Mouse (Mus musculus) small intestine, adult 2 months (tissue): ENCODE data around the gene Rims3. TPM values are rescaled to one million over a fixed set of nuclear protein-coding genes. Genes with fewer than 3 reads are reported as not detected.

Source experiments
- H3K27ac ChIP-seq: fragments of 200-500 bp; 2 replicates; pipeline ENCODE4 v1.5.1; 2012; ENCODE audit warnings: low read depth, low read length, control low read depth, inconsistent platforms; ENCODE audit not compliant: insufficient read depth
- H3K27me3 ChIP-seq: fragments of 200-500 bp; 2 replicates; pipeline ENCODE4 v1.6.1; 2012; ENCODE audit warnings: mild to moderate bottlenecking, moderate library complexity, low read length, inconsistent platforms; ENCODE audit not compliant: control insufficient read depth, insufficient read depth
- H3K36me3 ChIP-seq: fragments of 200-500 bp; 2 replicates; pipeline ENCODE4 v1.6.1; 2012; ENCODE audit warnings: mild to moderate bottlenecking, low read length, control low read depth, inconsistent platforms; ENCODE audit not compliant: control insufficient read depth, insufficient read depth
- H3K4me1 ChIP-seq: fragments of 200-500 bp; 2 replicates; pipeline ENCODE4 v1.6.1; 2012; ENCODE audit warnings: low read length, inconsistent platforms, mixed read lengths; ENCODE audit not compliant: control insufficient read depth, insufficient read depth, insufficient read length
- H3K4me3 ChIP-seq: fragments of 200-500 bp; 2 replicates; pipeline ENCODE4 v1.5.1; 2012; ENCODE audit warnings: low read depth, mild to moderate bottlenecking, control low read depth, inconsistent platforms, low read length, moderate library complexity
- CTCF ChIP-seq: fragments of 200-500 bp; IDR thresholded peaks from 2 replicates; pipeline ENCODE4 v1.5.1; 2012; ENCODE audit warnings: low read depth, mild to moderate bottlenecking, control low read depth, inconsistent platforms, low read length, moderate library complexity, mixed read lengths; ENCODE audit not compliant: insufficient replicate concordance, insufficient read length; ENCODE audit errors: extremely low read depth
- POLR2A ChIP-seq: fragments of 200-500 bp; IDR thresholded peaks from 2 replicates; pipeline ENCODE4 v1.6.1; 2012; ENCODE audit warnings: low read depth, mild to moderate bottlenecking, control low read depth, inconsistent platforms, low read length, moderate library complexity
- WGBS: fragments of 180-500 bp; shearing (Covaris S2); methylation state at CpG from one replicate; pipeline ENCODE4 v1.1.7; 2018; 5-methylcytosine and 5-hydroxymethylcytosine counted together
- polyA plus RNA-seq: library from polyadenylated mRNA; depleted of rRNA; stranded (reverse); fragments of >200 nt; gene quantifications from 2 replicates; pipeline ENCODE4 v1.2.3, GENCODE M21; 2012

Rims3 gene
- polyA plus RNA-seq, 1 experiment = 0.51 TPM

DNA sequence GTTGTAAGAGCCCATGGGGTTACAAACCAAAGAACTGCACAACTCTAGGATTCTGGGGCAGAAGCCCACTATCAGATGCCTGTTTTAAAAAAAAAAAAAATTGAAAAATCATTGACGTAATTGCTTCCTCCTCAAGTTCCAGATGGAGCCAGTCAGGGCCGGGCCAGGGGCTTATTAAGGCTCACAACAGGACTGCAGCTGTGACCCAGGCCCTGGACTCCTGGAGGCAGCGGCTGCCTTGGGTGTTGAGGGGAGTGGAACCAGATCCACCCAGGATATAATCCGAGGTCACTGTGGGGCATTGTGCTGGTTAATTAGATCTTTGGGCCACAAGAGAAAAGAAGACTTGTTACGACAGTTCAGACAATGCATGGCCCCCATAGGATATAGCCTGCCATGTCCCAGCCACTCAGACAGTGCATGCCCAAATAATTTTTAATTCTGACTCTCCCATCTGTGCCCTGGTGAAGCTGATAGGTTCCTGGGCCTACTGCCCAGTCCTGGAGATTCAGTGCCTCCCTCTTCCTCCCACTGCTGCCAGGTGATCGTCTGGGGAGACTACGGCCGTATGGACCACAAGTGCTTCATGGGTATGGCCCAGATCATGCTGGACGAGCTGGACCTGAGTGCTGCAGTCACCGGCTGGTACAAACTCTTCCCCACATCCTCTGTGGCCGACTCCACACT, 36.3 kb downstream of the Rims3 start:
- TF ChIP-seq POLR2A (no peak), CTCF (no peak)
- Histone ChIP-seq H3K27me3 (no peaks in the 10 kb centered on the region), H3K4me1 (no peaks in the 10 kb centered on the region), H3K4me3 (no peak overlapping the region), H3K27ac (no peak overlapping the region), H3K36me3 (no peaks in the 10 kb centered on the region)
- WGBS = 61% methylated on average over 11 of the region's 11 CpGs

- Histone ChIP-seq H3K4me1 (no peaks in the 10 kb centered on the region), H3K27me3 (no peaks in the 10 kb centered on the region), H3K27ac (no peak overlapping the region), H3K36me3 (no peaks in the 10 kb centered on the region), H3K4me3 (no peak overlapping the region)
- no peak for TF ChIP-seq CTCF
- no peak for TF ChIP-seq POLR2A
Observed at GRCm38 (mm10) chr4:120891960-120892359, 37.3 kb downstream of the Rims3 start.

DNA sequence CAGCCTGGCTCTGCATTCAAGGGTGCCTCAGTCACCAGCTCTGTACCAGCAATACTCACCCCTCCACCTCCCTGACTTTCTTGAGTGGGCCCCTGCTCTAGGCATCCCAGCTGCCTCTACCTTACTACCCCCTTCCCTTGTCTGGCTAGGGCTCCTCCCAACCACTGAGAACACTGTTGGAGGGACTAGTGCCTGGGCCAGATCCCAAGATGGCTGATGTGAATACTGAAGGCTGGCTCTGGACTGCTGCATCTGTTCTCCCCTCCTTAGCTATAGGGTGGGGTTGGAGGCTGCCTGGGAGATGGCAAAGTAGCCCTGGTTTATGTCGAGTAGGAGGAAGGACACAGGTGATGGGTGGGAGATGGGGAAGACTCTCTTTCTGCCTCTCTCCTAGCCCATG, 37.9 kb downstream of the Rims3 start:
- Histone ChIP-seq H3K4me3 (no peak overlapping the region), H3K27ac (no peak overlapping the region), H3K27me3 (no peaks in the 10 kb centered on the region), H3K4me1 (no peaks in the 10 kb centered on the region), H3K36me3 (no peaks in the 10 kb centered on the region)
- 33% methylated on average over 1 of the region's 1 CpGs for WGBS
- TF ChIP-seq POLR2A (no peak), CTCF (no peak)

DNA sequence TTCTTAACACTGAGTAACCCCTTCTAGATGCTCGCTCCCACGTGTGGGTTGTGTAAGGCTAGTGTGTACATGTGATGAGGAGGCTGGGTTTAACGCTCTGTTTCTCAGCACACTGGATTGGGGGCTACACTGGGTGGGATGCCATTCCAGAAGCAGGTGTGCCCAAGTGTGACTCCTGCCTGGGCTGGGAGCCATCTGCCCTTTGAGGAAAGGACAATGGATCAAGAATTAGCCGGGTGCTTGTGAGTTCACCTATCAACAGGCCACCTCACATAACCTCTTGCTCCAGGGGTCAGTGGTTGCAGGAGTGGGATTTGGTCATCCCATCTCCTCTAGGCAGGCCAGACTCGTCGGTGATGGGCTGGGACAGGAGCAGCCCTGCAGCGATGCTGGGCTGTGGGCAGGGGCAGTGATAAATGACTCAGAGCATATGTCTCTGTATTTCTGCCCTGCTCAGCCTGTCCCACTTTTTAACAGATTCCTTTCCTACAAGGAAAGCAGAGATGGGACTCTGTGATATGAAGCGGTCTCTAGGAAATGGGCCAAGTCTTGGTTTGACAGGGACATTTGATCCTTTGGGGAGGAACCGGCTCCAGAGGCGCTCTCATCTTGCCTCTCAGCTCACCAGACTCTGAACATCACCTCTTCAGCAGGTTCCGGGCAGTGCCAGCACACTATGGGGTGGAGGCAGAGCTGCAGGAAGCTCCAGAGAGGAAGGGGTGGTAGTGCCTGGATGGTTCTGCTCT, 39.2 kb downstream of the Rims3 start:
- Histone ChIP-seq H3K27me3 (no peaks in the 10 kb centered on the region), H3K4me3 (no peak overlapping the region), H3K4me1 (no peaks in the 10 kb centered on the region), H3K36me3 (no peaks in the 10 kb centered on the region), H3K27ac (no peak overlapping the region)
- 56% methylated on average over 11 of the region's 11 CpGs for WGBS
- TF ChIP-seq CTCF (no peak), POLR2A (no peak)

DNA sequence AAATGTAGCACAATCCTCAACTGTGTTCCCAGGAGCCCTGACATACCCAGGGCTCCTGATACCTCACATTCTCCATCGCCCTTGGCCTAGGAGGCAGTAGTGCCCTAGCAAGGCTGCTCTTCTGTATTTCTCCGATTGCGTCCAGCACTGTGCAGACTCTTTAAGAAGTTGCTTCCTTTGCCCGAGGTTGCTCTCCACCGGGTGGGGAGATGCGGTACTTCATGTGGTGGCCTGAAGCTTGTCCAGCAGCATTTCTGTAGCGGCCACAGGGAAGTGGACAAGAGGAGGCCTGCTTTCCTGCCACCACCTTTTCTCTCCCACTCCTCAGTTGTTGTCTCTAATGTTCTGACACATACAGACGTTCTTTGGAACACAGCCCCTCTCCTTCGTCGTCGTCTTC, 40.0 kb downstream of the Rims3 start:
- H3K4me1 ChIP-seq = no peaks in the 10 kb centered on the region
- no peaks in the 10 kb centered on the region for H3K36me3 ChIP-seq
- no peak for TF ChIP-seq CTCF
- no peak for TF ChIP-seq POLR2A
- no peaks in the 10 kb centered on the region for H3K27me3 ChIP-seq
- 72% methylated on average over 11 of the region's 11 CpGs for WGBS
- no peak overlapping the region for H3K27ac ChIP-seq
- no peak overlapping the region for H3K4me3 ChIP-seq

DNA sequence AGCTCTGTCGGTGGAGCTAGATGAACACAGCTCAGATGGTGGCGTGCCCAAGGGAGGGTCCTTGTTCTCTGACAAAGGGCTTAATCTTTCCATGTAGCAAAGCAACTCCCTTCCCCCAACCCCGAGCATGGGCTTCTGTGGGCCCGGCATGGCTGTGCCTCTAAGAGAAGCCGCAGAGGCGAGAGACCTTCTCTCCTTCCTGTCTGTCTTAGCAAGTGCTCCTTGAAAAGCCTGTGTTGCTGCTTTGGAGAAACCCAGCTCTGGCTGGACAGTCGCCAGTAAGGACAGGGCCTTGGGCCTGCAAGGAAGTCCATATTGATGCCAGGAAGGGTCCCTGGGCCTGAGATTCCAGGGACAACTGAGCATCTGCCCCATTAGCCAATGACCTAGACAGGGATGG, 40.6 kb downstream of the Rims3 start:
- Histone ChIP-seq H3K27ac (no peak overlapping the region), H3K4me3 (no peak overlapping the region), H3K36me3 (no peaks in the 10 kb centered on the region), H3K27me3 (no peaks in the 10 kb centered on the region), H3K4me1 (no peaks in the 10 kb centered on the region)
- TF ChIP-seq POLR2A (no peak), CTCF (no peak)
- 76% methylated on average over 7 of the region's 7 CpGs for WGBS

GRCm38 (mm10) chr4:120895810-120896584, 41.4 kb downstream of the Rims3 start:
- Histone ChIP-seq H3K36me3 (no peaks in the 10 kb centered on the region), H3K4me3 (no peak overlapping the region), H3K4me1 (no peaks in the 10 kb centered on the region), H3K27ac (no peak overlapping the region), H3K27me3 (no peaks in the 10 kb centered on the region)
- 68% methylated on average over 7 of the region's 7 CpGs for WGBS
- no peak for TF ChIP-seq POLR2A
- no peak for TF ChIP-seq CTCF
